Mouse (Mus musculus): ENCODE results near the gene Jund. TPM values are rescaled to one million over a fixed set of nuclear protein-coding genes. Genes with fewer than 3 reads are reported as not detected.
A peak's percentile ranks its signal among the peaks of the same experiment; 100 is the strongest.

Jund gene
- total RNA-seq, 2 experiments from 2014 or later, result 166 to 187 TPM

GRCm38 (mm10) chr8:70724216-70724615, 25.5 kb downstream of the Jund start:
- no peak for DNase-seq (ENCODE audit: low spot score in 2 of 2)

- DNase-seq (ENCODE audit: low spot score in 2 of 2), result no peak
Observed at GRCm38 (mm10) chr8:70725792-70726447, 27.2 kb downstream of the Jund start.

- DNase-seq (ENCODE audit: low spot score in 2 of 2), result no peak
Observed at GRCm38 (mm10) chr8:70726721-70727120, 28.0 kb downstream of the Jund start.

- DNase-seq (ENCODE audit: low spot score in 2 of 2), result no peak
Observed at GRCm38 (mm10) chr8:70729808-70730475, 31.2 kb downstream of the Jund start.

- DNase-seq (ENCODE audit: low spot score in 2 of 2), result no peak
Observed at GRCm38 (mm10) chr8:70730956-70731355, 32.2 kb downstream of the Jund start.

- no peak for DNase-seq (ENCODE audit: low spot score in 2 of 2)
Observed at GRCm38 (mm10) chr8:70737705-70738104, 39.0 kb downstream of the Jund start.

- DNase-seq (ENCODE audit: low spot score in 2 of 2), result no peak
Observed at GRCm38 (mm10) chr8:70738211-70738610, 39.5 kb downstream of the Jund start.

- DNase-seq (ENCODE audit: low spot score in 2 of 2), result no peak
Observed at GRCm38 (mm10) chr8:70741661-70742060, 42.9 kb downstream of the Jund start.

GRCm38 (mm10) chr8:70742176-70742575, 43.4 kb downstream of the Jund start:
- DNase-seq (ENCODE audit: low spot score in 2 of 2), result peak in 1 of 2 experiments; percentile 2

- peak in 1 of 2 experiments; percentile 9 for DNase-seq (ENCODE audit: low spot score in 2 of 2)
Observed at GRCm38 (mm10) chr8:70742981-70743655, 44.4 kb downstream of the Jund start.

GRCm38 (mm10) chr8:70743656-70744590, 45.2 kb downstream of the Jund start:
- DNase-seq (ENCODE audit: low spot score in 2 of 2), result peak; percentile 50 to 55

GRCm38 (mm10) chr8:70744806-70745205, 46.1 kb downstream of the Jund start:
- DNase-seq (ENCODE audit: low spot score in 2 of 2), result peak in 1 of 2 experiments; percentile 4

GRCm38 (mm10) chr8:70745691-70746220, 47.0 kb downstream of the Jund start:
- peak in 1 of 2 experiments; percentile 2 for DNase-seq (ENCODE audit: low spot score in 2 of 2)

- DNase-seq (ENCODE audit: low spot score in 2 of 2), result peak in 1 of 2 experiments; percentile 3
Observed at GRCm38 (mm10) chr8:70746676-70747075, 47.9 kb downstream of the Jund start.

- DNase-seq (ENCODE audit: low spot score in 2 of 2), result peak in 1 of 2 experiments; percentile 2
Observed at GRCm38 (mm10) chr8:70747211-70747890, 48.6 kb downstream of the Jund start.

GRCm38 (mm10) chr8:70748246-70749096, 49.7 kb downstream of the Jund start:
- DNase-seq (ENCODE audit: low spot score in 2 of 2), result no peak

GRCm38 (mm10) chr8:70749097-70749674, 50.4 kb downstream of the Jund start:
- peak in 1 of 2 experiments; percentile 2 for DNase-seq (ENCODE audit: low spot score in 2 of 2)
